Mouse (Mus musculus) left cerebral cortex, adult 18-20 months (tissue): ENCODE measurements around the gene Pinlyp. TPM values are rescaled to one million over a fixed set of nuclear protein-coding genes. Genes with fewer than 3 reads are reported as not detected.

ENCODE experiments used
- total RNA-seq, 2 experiments: library from RNA; stranded (reverse); gene quantifications; 2 replicates each; pipeline ENCODE4 v1.2.3; 2021

Pinlyp gene
- total RNA-seq, 2 experiments from 2014 or later: not detected

Other genes starting within 250 kb of the Pinlyp start
- gene Zfp61, start 244.9 kb downstream of the Pinlyp start, total RNA-seq: 10 to 100 TPM; 19.7 to 21.9 TPM
- gene Zfp94, start 229.5 kb downstream of the Pinlyp start, total RNA-seq: 10 to 100 TPM; 12.2 to 14.1 TPM
- gene Tescl, start 212.2 kb downstream of the Pinlyp start, total RNA-seq: not detected
- gene Lypd5, start 196.9 kb downstream of the Pinlyp start, total RNA-seq: not detected
- under 1 TPM; 0.19 to 0.45 TPM for gene Kcnn4, start 175.9 kb downstream of the Pinlyp start, total RNA-seq
- gene Smg9, start 146.5 kb downstream of the Pinlyp start, total RNA-seq: 10 to 100 TPM; 40.2 to 43.0 TPM
- gene Irgc1, start 93.8 kb downstream of the Pinlyp start, total RNA-seq: under 1 TPM in 1 of 2 experiments, not detected in 1; 0.37 TPM
- 1 to 10 TPM in 1 of 2 experiments, under 1 TPM in 1; 0.59 to 1.5 TPM for gene Plaur, start 83.6 kb downstream of the Pinlyp start, total RNA-seq
- 100 to 1,000 TPM; 207 to 219 TPM for gene Cadm4, start 64.1 kb downstream of the Pinlyp start, total RNA-seq
- gene Zfp428, start 39.1 kb downstream of the Pinlyp start, total RNA-seq: 10 to 100 TPM; 47.7 to 49.3 TPM
- gene AC161166.1, start 33.7 kb downstream of the Pinlyp start, total RNA-seq: not detected
- 10 to 100 TPM; 71.2 to 78.6 TPM for gene Irgq, start 15.4 kb downstream of the Pinlyp start, total RNA-seq
- gene Xrcc1, start 171 bp upstream of the Pinlyp start, total RNA-seq: 10 to 100 TPM; 36.4 to 40.1 TPM
- gene Ethe1, start 41.4 kb upstream of the Pinlyp start, total RNA-seq: 10 to 100 TPM; 15.4 to 18.2 TPM
- 1 to 10 TPM; 6.9 to 7.3 TPM for gene Zfp575, start 41.5 kb upstream of the Pinlyp start, total RNA-seq
- gene Phldb3, start 64.6 kb upstream of the Pinlyp start, total RNA-seq: under 1 TPM in 1 of 2 experiments, not detected in 1; 0.21 TPM
- under 1 TPM in 1 of 2 experiments, not detected in 1; 0.21 TPM for gene Lypd3, start 90.4 kb upstream of the Pinlyp start, total RNA-seq
- gene Tex101, start 130.6 kb upstream of the Pinlyp start, total RNA-seq: not detected
- not detected for gene BC049730, start 163.1 kb upstream of the Pinlyp start, total RNA-seq
- not detected for gene Gm4763, start 180.8 kb upstream of the Pinlyp start, total RNA-seq
- not detected for gene Cd177, start 214.2 kb upstream of the Pinlyp start, total RNA-seq
- gene Ceacam10, start 231.1 kb upstream of the Pinlyp start, total RNA-seq: not detected